Mouse (Mus musculus) liver, embryonic 11.5 days (tissue): ENCODE results near the gene Tnp2. TPM values are rescaled to one million over a fixed set of nuclear protein-coding genes. Genes with fewer than 3 reads are reported as not detected.

ENCODE experiments used
- ATAC-seq: fragments of 200-750 bp; cut with Nextera tagmentation; replicated peaks from 2 replicates; pipeline ENCODE4 v1.8.0; 2017; ENCODE audit warnings: moderate number of reproducible peaks, mild to moderate bottlenecking, moderate TSS enrichment, moderate library complexity; ENCODE audit not compliant: low FRiP score
- DNase-seq: peaks from one replicate; pipeline ENCODE4 v3.0.0-alpha.2; 2017; ENCODE audit warnings: low spot score
- H3K27ac ChIP-seq: fragments of 300-500 bp; sonication (generic); 2 replicates; pipeline ENCODE4 v1.5.1; 2014; ENCODE audit warnings: mild to moderate bottlenecking, low read depth, low read length, control low read depth
- H3K27me3 ChIP-seq: fragments of 300-500 bp; sonication (generic); replicated peaks from 2 replicates; pipeline ENCODE4 v1.6.1; 2014; ENCODE audit warnings: low read length, mixed read lengths; ENCODE audit not compliant: control insufficient read depth, insufficient read depth
- H3K36me3 ChIP-seq: fragments of 300-500 bp; sonication (generic); 2 replicates; pipeline ENCODE4 v1.6.1; 2014; ENCODE audit warnings: mild to moderate bottlenecking, low read length, moderate library complexity, mixed read lengths; ENCODE audit not compliant: control insufficient read depth, insufficient read depth
- H3K4me1 ChIP-seq: fragments of 300-500 bp; sonication (generic); replicated peaks from 2 replicates; pipeline ENCODE4 v1.6.1; 2014; ENCODE audit warnings: low read length, mixed read lengths; ENCODE audit not compliant: control insufficient read depth, insufficient read depth
- H3K4me2 ChIP-seq: fragments of 300-500 bp; sonication (generic); 2 replicates; pipeline ENCODE4 v1.6.1; 2014; ENCODE audit warnings: mild to moderate bottlenecking, control low read depth, moderate library complexity
- H3K4me3 ChIP-seq: fragments of 300-500 bp; sonication (generic); 2 replicates; pipeline ENCODE4 v1.5.1; 2014; ENCODE audit warnings: low read depth, low read length, control low read depth
- H3K9ac ChIP-seq: fragments of 300-500 bp; sonication (generic); 2 replicates; pipeline ENCODE4 v1.6.1; 2014; ENCODE audit warnings: low read depth, low read length, control low read depth
- H3K9me3 ChIP-seq: fragments of 300-500 bp; sonication (generic); 2 replicates; pipeline ENCODE4 v1.6.1; 2016; ENCODE audit warnings: low read length, inconsistent platforms, mixed read lengths; ENCODE audit not compliant: control insufficient read depth
- WGBS: fragments of 180-500 bp; shearing (Covaris S2); extraction: QIAGEN DNeasy Blood & Tissue Kit; methylation state at CpG from one replicate; pipeline ENCODE4 v1.1.7; 2014; 5-methylcytosine and 5-hydroxymethylcytosine counted together
- polyA plus RNA-seq: library from polyadenylated mRNA; unstranded; fragments of >200 nt; fragmentation: Nextera tagmentation; extraction: Ambion mirVana; gene quantifications from 2 replicates; pipeline ENCODE4 v1.2.1, GENCODE M21; 2014

Tnp2 gene
- polyA plus RNA-seq, 1 experiment from 2014 or later = not detected

DNA sequence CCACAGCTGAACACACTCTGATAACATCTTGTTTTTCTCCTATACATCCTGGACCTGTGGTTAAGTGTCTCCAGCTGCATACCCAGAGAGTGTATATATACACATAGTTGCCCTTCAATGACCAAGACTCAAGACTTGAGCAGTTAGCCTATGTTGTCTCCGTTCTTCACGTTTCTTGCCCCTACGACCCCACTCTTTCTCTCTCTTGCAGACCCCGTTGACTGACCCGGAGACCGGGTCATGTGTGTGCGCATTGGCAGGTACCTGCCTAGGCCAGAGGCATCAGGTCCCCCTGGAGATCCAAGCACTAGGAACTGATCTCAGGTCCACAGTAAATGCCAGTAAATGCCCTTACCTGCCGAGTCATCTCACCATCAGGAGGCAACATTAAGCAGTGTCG, 38.8 kb upstream of the Tnp2 start:
- Histone ChIP-seq H3K36me3 (no peaks in the 10 kb centered on the region), H3K4me3 (no peak overlapping the region), H3K27me3 (peaks cover 2% of the 10 kb centered on the region; the same call in 1 of the 2 replicates), H3K9ac (no peak overlapping the region), H3K4me1 (no peaks in the 10 kb centered on the region), H3K27ac (no peak overlapping the region), H3K9me3 (no peaks in the 10 kb centered on the region), H3K4me2 (no peak overlapping the region)
- ATAC-seq (no peak), DNase-seq (no peak)
- 85% methylated on average over 9 of the region's 9 CpGs for WGBS

DNA sequence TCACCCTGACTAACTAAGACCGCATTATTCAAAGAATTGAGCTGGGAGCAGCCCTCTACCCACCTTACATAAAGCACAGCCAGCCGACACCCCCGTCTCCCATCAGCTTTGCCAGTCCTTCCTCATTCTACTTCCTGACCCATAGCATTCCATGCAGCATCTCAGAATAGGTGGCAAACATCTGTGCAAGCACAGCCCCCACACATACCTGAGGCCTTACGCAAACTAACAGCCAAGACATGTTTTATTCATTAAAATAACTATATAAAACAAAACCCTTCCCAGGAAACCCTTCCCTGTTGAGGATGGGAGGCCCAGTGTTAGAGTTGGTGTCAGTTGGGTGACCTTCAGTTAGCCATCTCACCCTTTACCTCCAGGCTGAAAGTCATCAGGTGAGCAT, 37.4 kb upstream of the Tnp2 start:
- DNase-seq (no peak), ATAC-seq (no peak)
- H3K27ac ChIP-seq = no peak overlapping the region
- H3K9me3 ChIP-seq = no peaks in the 10 kb centered on the region
- H3K36me3 ChIP-seq = no peaks in the 10 kb centered on the region
- H3K4me3 ChIP-seq = no peak overlapping the region
- peaks cover 2% of the 10 kb centered on the region; the same call in 1 of the 2 replicates for H3K27me3 ChIP-seq
- no peak overlapping the region for H3K9ac ChIP-seq
- WGBS = 74% methylated on average over 4 of the region's 4 CpGs
- no peaks in the 10 kb centered on the region for H3K4me1 ChIP-seq
- no peak overlapping the region for H3K4me2 ChIP-seq

DNA sequence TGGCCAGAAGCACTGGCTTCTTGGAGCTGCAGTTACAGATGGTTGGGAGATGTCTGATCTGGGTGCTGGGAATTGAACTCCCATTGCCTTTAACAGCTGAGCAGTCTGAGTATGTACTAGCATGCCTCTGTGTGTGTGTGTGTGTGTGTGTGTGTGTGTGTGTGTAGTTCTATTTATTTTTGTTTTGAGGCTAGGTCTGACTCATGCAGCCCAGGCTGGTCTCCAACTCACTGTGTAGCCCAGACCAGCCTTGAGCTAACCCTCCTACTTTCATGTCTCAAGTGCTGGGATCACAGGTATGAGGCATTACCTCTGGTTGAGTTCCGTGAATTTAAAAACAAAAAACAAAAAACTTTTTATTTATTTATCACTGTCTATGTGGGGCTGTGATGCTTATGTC, 36.1 kb upstream of the Tnp2 start:
- WGBS = 89% methylated on average over 1 of the region's 1 CpGs
- ATAC-seq (no peak), DNase-seq (no peak)
- Histone ChIP-seq H3K9ac (no peak overlapping the region), H3K9me3 (no peaks in the 10 kb centered on the region), H3K27me3 (peaks cover 2% of the 10 kb centered on the region; the same call in 1 of the 2 replicates), H3K4me3 (no peak overlapping the region), H3K27ac (no peak overlapping the region), H3K4me1 (no peaks in the 10 kb centered on the region), H3K4me2 (no peak overlapping the region), H3K36me3 (no peaks in the 10 kb centered on the region)

DNA sequence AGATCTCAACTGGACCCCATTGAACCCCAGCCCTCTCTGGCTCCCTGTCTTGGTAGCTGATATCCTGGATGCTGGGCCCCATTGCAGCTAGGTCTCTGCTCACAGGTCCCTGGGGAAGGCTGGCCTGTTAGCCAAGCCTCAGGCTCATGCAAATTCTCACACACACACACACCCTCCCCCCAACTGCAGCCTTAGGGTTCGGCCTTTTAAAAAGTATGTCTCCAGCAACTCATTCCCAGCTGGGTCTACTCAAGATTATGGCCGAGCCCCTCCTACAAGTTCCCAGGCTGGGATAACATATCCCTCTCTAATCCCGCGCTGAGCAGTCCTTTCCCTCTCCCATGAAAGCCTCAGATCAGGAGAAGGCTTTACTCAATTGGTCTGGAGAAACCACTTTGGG, 32.9 kb upstream of the Tnp2 start:
- no peak for ATAC-seq
- H3K4me2 ChIP-seq = no peak overlapping the region
- WGBS = 67% methylated on average over 4 of the region's 4 CpGs
- H3K27ac ChIP-seq = no peak overlapping the region
- no peaks in the 10 kb centered on the region for H3K36me3 ChIP-seq
- H3K9ac ChIP-seq = no peak overlapping the region
- H3K9me3 ChIP-seq = no peaks in the 10 kb centered on the region
- no peaks in the 10 kb centered on the region for H3K4me1 ChIP-seq
- no peak overlapping the region for H3K4me3 ChIP-seq
- no peak for DNase-seq
- H3K27me3 ChIP-seq = no peaks in the 10 kb centered on the region

DNA sequence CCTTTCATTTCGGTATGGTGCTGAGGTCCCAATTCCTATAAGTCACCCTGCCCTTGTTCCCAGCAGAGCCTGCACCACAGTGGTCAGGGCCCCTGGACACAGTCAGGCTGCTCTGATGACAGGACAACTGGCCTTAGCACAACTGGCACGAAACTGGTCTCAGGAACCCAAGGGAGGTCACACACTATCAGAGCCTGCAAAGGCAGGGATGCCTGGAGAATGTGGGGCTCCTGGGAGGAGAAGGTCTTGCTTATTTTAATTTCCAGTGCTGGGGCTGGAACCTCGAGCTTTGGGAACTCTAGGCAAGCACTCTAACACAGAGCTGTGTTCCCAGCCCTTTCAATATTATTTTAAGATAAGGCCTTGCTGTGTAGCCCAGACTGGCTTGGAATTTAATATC, 31.5 kb upstream of the Tnp2 start:
- ATAC-seq = no peak
- no peak overlapping the region for H3K4me3 ChIP-seq
- no peaks in the 10 kb centered on the region for H3K9me3 ChIP-seq
- WGBS = 63% methylated on average over 3 of the region's 3 CpGs
- no peak overlapping the region for H3K4me2 ChIP-seq
- DNase-seq = no peak
- no peak overlapping the region for H3K27ac ChIP-seq
- H3K9ac ChIP-seq = no peak overlapping the region
- no peaks in the 10 kb centered on the region for H3K36me3 ChIP-seq
- no peaks in the 10 kb centered on the region for H3K4me1 ChIP-seq
- H3K27me3 ChIP-seq = no peaks in the 10 kb centered on the region

DNA sequence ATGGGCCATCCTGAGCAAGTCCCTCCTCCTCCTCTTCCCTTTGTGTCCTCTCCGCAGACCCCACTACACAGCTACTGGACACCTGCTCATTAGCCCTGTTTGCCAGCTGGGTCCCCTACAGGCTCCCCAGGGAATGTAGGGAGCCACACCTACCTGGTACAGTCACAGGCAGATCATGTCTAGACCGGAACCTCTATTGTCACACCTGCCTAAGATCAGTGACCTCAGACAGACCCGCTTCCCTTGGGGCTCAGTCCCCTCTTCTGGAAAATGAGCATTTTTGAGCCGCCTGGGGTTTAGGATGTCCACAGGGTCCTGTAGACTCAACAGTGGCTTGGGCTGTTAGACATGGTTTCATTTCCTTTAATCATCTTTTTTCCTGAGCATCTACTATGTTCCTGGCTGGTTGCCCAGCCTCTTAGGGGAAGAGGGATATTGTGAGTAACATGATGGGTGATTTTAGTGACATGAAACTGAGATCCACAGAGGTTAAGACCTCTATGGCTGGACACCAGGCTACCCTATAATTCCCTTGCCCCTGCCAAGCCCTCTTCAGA, 30.2 kb upstream of the Tnp2 start:
- no peak for ATAC-seq
- Histone ChIP-seq H3K27me3 (no peaks in the 10 kb centered on the region), H3K9me3 (no peaks in the 10 kb centered on the region), H3K4me1 (no peaks in the 10 kb centered on the region), H3K36me3 (no peaks in the 10 kb centered on the region), H3K9ac (no peak overlapping the region), H3K4me2 (no peak overlapping the region), H3K27ac (no peak overlapping the region), H3K4me3 (no peak overlapping the region)
- DNase-seq = no peak
- 86% methylated on average over 4 of the region's 4 CpGs for WGBS

DNA sequence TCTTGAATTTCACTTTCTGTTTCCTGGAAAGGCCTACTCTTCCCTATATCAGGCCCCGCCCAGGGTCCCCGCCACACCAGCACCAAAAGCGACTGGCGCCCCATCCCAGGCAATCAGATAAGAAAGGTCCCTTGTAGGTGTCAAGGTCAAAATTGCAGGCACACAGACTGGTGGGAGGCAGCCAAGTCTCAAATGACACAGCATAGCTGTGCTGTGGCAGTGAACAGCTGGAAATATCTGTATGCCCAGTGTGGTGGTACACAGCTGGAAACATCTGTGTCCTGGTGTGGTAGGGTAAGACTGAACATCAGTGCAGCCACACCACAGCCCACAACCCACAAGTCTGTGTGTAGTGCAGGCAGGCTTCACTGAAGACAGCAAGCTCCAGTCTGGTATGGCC, 26.4 kb upstream of the Tnp2 start:
- no peak for ATAC-seq
- Histone ChIP-seq H3K9ac (no peak overlapping the region), H3K4me1 (no peaks in the 10 kb centered on the region), H3K36me3 (no peaks in the 10 kb centered on the region), H3K4me2 (no peak overlapping the region), H3K9me3 (no peaks in the 10 kb centered on the region), H3K27me3 (0 out of 2 replicates have a peak, but pooled peaks cover 6% of the 10 kb centered on the region), H3K4me3 (no peak overlapping the region), H3K27ac (no peak overlapping the region)
- 53% methylated on average over 4 of the region's 4 CpGs for WGBS
- DNase-seq = no peak

DNA sequence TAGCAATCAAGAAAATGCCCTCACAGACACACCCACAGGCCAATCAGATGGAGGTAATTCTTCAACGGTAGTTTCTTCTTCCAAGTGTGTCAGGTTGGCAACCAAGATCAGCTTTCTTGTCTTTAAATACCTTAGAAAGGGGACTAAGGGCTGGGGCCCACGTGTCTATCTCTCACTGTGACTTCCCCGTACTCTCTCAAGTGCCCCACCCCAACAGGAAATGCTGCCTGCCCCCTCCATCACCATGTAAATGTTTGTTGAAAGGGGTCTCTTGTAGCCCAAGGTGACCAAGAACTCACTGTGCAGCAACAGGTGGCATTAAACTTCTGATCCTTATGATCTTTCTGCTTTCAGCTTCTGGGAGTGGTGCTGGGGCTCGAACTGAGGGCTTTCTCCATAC, 25.3 kb upstream of the Tnp2 start:
- Histone ChIP-seq H3K4me3 (no peak overlapping the region), H3K27ac (no peak overlapping the region), H3K27me3 (peaks cover 6% of the 10 kb centered on the region; the same call in 1 of the 2 replicates), H3K9ac (no peak overlapping the region), H3K4me1 (no peaks in the 10 kb centered on the region), H3K4me2 (no peak overlapping the region), H3K9me3 (no peaks in the 10 kb centered on the region), H3K36me3 (no peaks in the 10 kb centered on the region)
- WGBS = 56% methylated on average over 4 of the region's 4 CpGs
- DNase-seq = no peak
- no peak for ATAC-seq

DNA sequence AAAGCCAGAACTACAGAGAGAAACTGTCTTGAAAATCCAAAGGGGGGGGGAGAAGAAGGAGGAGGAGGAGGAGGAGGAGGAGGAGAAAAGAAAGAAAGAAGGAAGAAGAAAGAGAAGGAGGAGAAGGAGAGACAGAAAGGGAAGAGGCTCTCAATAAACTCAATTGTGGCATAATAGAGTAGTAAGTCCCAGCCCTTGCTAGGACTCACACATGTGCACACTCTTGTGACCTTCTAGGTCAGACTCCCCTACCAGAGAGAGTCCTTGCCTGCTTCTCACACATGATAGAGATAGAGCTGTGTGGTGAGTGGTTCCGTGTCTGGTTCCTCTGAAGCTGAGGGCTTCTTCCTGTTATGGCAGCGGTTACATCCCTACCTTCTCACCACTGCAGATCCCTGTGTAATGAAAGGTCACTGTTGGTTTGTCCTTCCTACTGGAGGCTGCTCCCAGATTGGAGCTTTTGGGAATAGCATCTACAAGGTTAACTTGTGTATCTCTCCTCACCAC, 24.5 kb upstream of the Tnp2 start, which contains the start of gene Gm11172:
TSS of gene Gm11172 (plus strand) at position 51 of the 507 bp plus-strand sequence.
- H3K4me1 ChIP-seq = no peaks in the 10 kb centered on the region
- H3K4me3 ChIP-seq = no peak within 1 kb of the TSS
- no peak within 1 kb of the TSS for H3K4me2 ChIP-seq
- no peak for ATAC-seq
- DNase-seq = no peak
- no peaks in the 10 kb centered on the region for H3K9me3 ChIP-seq
- no peak within 1 kb of the TSS for H3K9ac ChIP-seq
- peaks cover 9% of the 10 kb centered on the region; the same call in 1 of the 2 replicates for H3K27me3 ChIP-seq
- WGBS = 51% methylated on average over 2 of the region's 2 CpGs
- H3K27ac ChIP-seq = no peak within 1 kb of the TSS
- no peaks in the 10 kb centered on the region for H3K36me3 ChIP-seq
